Mouse (Mus musculus) adrenal gland, adult 8-10 months (tissue): ENCODE results near the gene Ssbp2. TPM values are rescaled to one million over a fixed set of nuclear protein-coding genes. Genes with fewer than 3 reads are reported as not detected.
A peak's percentile ranks its signal among the peaks of the same experiment; 100 is the strongest.

Experiments used
- DNase-seq: peaks from one replicate; pipeline ENCODE4 v3.0.0; 2022
- total RNA-seq, 4 experiments: library from RNA; stranded (reverse); gene quantifications; 2 replicates each; pipeline ENCODE4 v1.2.4; 2022

Gene Ssbp2
- 10 to 100 TPM; 21.7 to 45.1 (median 30.5) TPM for total RNA-seq

- DNase-seq: no peak
Observed at GRCm38 (mm10) chr13:91459896-91460620, at the start of gene Ssbp2. Gene Ssbp2, plus strand, starts transcription at chr13:91460283.

- DNase-seq: no peak
Observed at GRCm38 (mm10) chr13:91413752-91414503, 46.2 kb upstream of the Ssbp2 start.

GRCm38 (mm10) chr13:91415896-91416295, 44.2 kb upstream of the Ssbp2 start:
- DNase-seq: no peak

GRCm38 (mm10) chr13:91416698-91417097, 43.4 kb upstream of the Ssbp2 start:
- no peak for DNase-seq

GRCm38 (mm10) chr13:91421387-91421949, 38.6 kb upstream of the Ssbp2 start:
- DNase-seq: peak; percentile 52

GRCm38 (mm10) chr13:91430867-91431266, 29.2 kb upstream of the Ssbp2 start:
- no peak for DNase-seq

- no peak for DNase-seq
Observed at GRCm38 (mm10) chr13:91431392-91432355, 28.4 kb upstream of the Ssbp2 start.

- DNase-seq: no peak
Observed at GRCm38 (mm10) chr13:91433021-91433420, 27.1 kb upstream of the Ssbp2 start.

GRCm38 (mm10) chr13:91437931-91438330, 22.2 kb upstream of the Ssbp2 start:
- no peak for DNase-seq

- DNase-seq: no peak
Observed at GRCm38 (mm10) chr13:91441476-91441875, 18.6 kb upstream of the Ssbp2 start.

- DNase-seq: no peak
Observed at GRCm38 (mm10) chr13:91446728-91447127, 13.4 kb upstream of the Ssbp2 start.

- no peak for DNase-seq
Observed at GRCm38 (mm10) chr13:91448936-91449335, 11.1 kb upstream of the Ssbp2 start.

GRCm38 (mm10) chr13:91451405-91452166, 8.5 kb upstream of the Ssbp2 start:
- DNase-seq: no peak

- DNase-seq: no peak
Observed at GRCm38 (mm10) chr13:91452269-91452668, 7.8 kb upstream of the Ssbp2 start.

- DNase-seq: no peak
Observed at GRCm38 (mm10) chr13:91453236-91453635, 6.8 kb upstream of the Ssbp2 start.

GRCm38 (mm10) chr13:91456041-91456440, 4.0 kb upstream of the Ssbp2 start:
- DNase-seq: no peak

- no peak for DNase-seq
Observed at GRCm38 (mm10) chr13:91456735-91457134, 3.3 kb upstream of the Ssbp2 start.

- DNase-seq: no peak
Observed at GRCm38 (mm10) chr13:91457974-91458373, 2.1 kb upstream of the Ssbp2 start.

GRCm38 (mm10) chr13:91459489-91459888, 594 bp upstream of the Ssbp2 start:
- DNase-seq: no peak

- peak; percentile 98 for DNase-seq
Observed at GRCm38 (mm10) chr13:91460621-91461284, 670 bp downstream of the Ssbp2 start.

GRCm38 (mm10) chr13:91461299-91461698, 1.2 kb downstream of the Ssbp2 start:
- no peak for DNase-seq
